Mouse (Mus musculus) CH12.LX (cell line): ENCODE data around the gene Pgap1.

ENCODE experiments used
- CTCF ChIP-seq, 2 experiments: IDR thresholded peaks in 1 of 2; conservative IDR thresholded peaks in 1 of 2; 2 replicates each; pipeline ENCODE4 v1.5.1; 2011 to 2012; ENCODE audit warnings: low read depth in 2 of 2, low read length in 2 of 2, improper control_type of control experiment in 1 of 2, inconsistent platforms in 1 of 2, mild to moderate bottlenecking in 1 of 2, moderate library complexity in 1 of 2
- JUN ChIP-seq: IDR thresholded peaks from 2 replicates; pipeline ENCODE4 v1.6.1; 2011; ENCODE audit warnings: low read depth, mild to moderate bottlenecking, low read length, improper control_type of control experiment, moderate library complexity; ENCODE audit not compliant: insufficient read depth
- MAZ ChIP-seq: IDR thresholded peaks from 2 replicates; pipeline ENCODE4 v1.6.1; 2012; ENCODE audit warnings: low read depth, mild to moderate bottlenecking, inconsistent platforms, low read length, improper control_type of control experiment, moderate library complexity

DNA sequence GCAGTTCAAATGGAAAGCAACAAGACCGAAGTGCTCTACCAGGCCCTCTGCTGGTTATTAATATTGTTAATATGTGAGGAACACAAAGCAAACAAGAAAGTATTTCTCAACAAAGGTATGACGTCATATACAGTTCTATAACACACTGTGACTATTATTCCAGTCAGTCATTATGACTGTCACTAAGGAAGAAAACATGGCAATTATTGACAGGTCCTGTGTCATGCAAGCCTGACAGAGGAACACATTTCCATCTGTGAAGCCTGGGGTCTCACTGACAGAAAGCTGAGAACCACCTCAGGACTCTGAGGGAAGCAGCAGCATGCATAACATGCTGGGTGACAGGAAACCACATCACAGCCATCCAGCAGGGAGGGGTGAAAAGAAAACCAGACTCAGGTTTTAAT, 65.0 kb downstream of the Pgap1 start:
- TF ChIP-seq CTCF (conservative IDR thresholded peaks at IDR 0.05 in 1 of 2, IDR thresholded peaks at IDR 0.05 in 1 of 2; ENCODE audit: low read depth in 2 of 2, low read length in 2 of 2) (peak in 1 of 2 experiments; percentile 39; a peak in 2 of 4 replicates), JUN (no peak), MAZ (no peak)
